Mouse (Mus musculus) E14TG2a.4 (cell line): ENCODE results near the gene Spem1.
A peak's percentile ranks its signal among the peaks of the same experiment; 100 is the strongest.

Source experiments
- H3K27me3 ChIP-seq: 2 replicates; pipeline ENCODE4 v1.6.1; 2014; ENCODE audit warnings: low read length, control low read depth; ENCODE audit not compliant: insufficient read depth
- H3K36me3 ChIP-seq: 2 replicates; pipeline ENCODE4 v1.6.1; 2014; ENCODE audit warnings: low read length, control low read depth; ENCODE audit not compliant: insufficient read depth
- H3K4me1 ChIP-seq: replicated peaks from 2 replicates; pipeline ENCODE4 v1.6.1; 2014; ENCODE audit warnings: low read depth, low read length, control low read depth
- H3K4me3 ChIP-seq: replicated peaks from 2 replicates; pipeline ENCODE4 v1.5.1; 2014; ENCODE audit warnings: mild to moderate bottlenecking, low read length
- H3K9me3 ChIP-seq: 2 replicates; pipeline ENCODE4 v1.6.1; 2014; ENCODE audit warnings: low read length, control low read depth
- CTCF ChIP-seq: conservative IDR thresholded peaks from 2 replicates; pipeline ENCODE4 v1.5.1; 2014; ENCODE audit warnings: low read length
- NANOG ChIP-seq: IDR thresholded peaks from 2 replicates; pipeline ENCODE4 v1.6.1; 2014; ENCODE audit warnings: borderline replicate concordance, low read length, mixed read lengths
- POU5F1 ChIP-seq: IDR thresholded peaks from 2 replicates; pipeline ENCODE4 v1.6.1; 2014; ENCODE audit warnings: low read length, borderline replicate concordance

Spem1 gene

GRCm38 (mm10) chr11:69837952-69838713, 16.2 kb upstream of the Spem1 start, which contains the start of gene Tmem256:
TSS of gene Tmem256 (plus strand) at chr11:69838514.
- H3K4me1 ChIP-seq, result peaks cover 45% of the 10 kb centered on the region
- peaks cover 12% of the 10 kb centered on the region for H3K36me3 ChIP-seq
- no peak for TF ChIP-seq NANOG
- TF ChIP-seq POU5F1, result no peak
- no peak for TF ChIP-seq CTCF
- H3K9me3 ChIP-seq, result no peaks in the 10 kb centered on the region
- peaks cover 39% of the 10 kb centered on the region for H3K27me3 ChIP-seq
- peak within 1 kb of the TSS; percentile 85 for H3K4me3 ChIP-seq

GRCm38 (mm10) chr11:69837604-69837951, 15.6 kb upstream of the Spem1 start, which contains the start of gene Nlgn2:
TSS of gene Nlgn2 (minus strand) at chr11:69837784.
- Histone ChIP-seq H3K9me3 (no peaks in the 10 kb centered on the region), H3K4me3 (peak within 1 kb of the TSS; percentile 85), H3K27me3 (peaks cover 45% of the 10 kb centered on the region), H3K36me3 (peaks cover 15% of the 10 kb centered on the region), H3K4me1 (peaks cover 45% of the 10 kb centered on the region)
- TF ChIP-seq CTCF, result no peak
- TF ChIP-seq POU5F1, result no peak
- TF ChIP-seq NANOG, result no peak

GRCm38 (mm10) chr11:69836703-69837576, 15.0 kb upstream of the Spem1 start:
- Histone ChIP-seq H3K4me3 (peak overlapping the region; percentile 85), H3K36me3 (peaks cover 21% of the 10 kb centered on the region), H3K27me3 (peaks cover 51% of the 10 kb centered on the region), H3K9me3 (no peaks in the 10 kb centered on the region), H3K4me1 (peaks cover 45% of the 10 kb centered on the region)
- TF ChIP-seq CTCF (no peak), POU5F1 (no peak), NANOG (no peak)

- Histone ChIP-seq H3K27me3 (peaks cover 58% of the 10 kb centered on the region), H3K4me3 (0 out of 2 replicates have a peak overlapping the region, but pooled peaks have one; percentile 29), H3K9me3 (no peaks in the 10 kb centered on the region), H3K4me1 (peaks cover 51% of the 10 kb centered on the region), H3K36me3 (peaks cover 21% of the 10 kb centered on the region)
- TF ChIP-seq POU5F1 (no peak), CTCF (no peak), NANOG (no peak)
Measured at GRCm38 (mm10) chr11:69835966-69836335, 14.0 kb upstream of the Spem1 start.

GRCm38 (mm10) chr11:69835326-69835965, 13.5 kb upstream of the Spem1 start:
- 0 out of 2 replicates have a peak overlapping the region, but pooled peaks have one; percentile 29 for H3K4me3 ChIP-seq
- H3K9me3 ChIP-seq, result no peaks in the 10 kb centered on the region
- H3K27me3 ChIP-seq, result peaks cover 58% of the 10 kb centered on the region
- H3K36me3 ChIP-seq, result peaks cover 19% of the 10 kb centered on the region
- TF ChIP-seq CTCF, result no peak
- no peak for TF ChIP-seq POU5F1
- no peak for TF ChIP-seq NANOG
- H3K4me1 ChIP-seq, result peaks cover 56% of the 10 kb centered on the region

GRCm38 (mm10) chr11:69834001-69834549, 12.1 kb upstream of the Spem1 start:
- Histone ChIP-seq H3K27me3 (peaks cover 58% of the 10 kb centered on the region), H3K4me1 (peaks cover 61% of the 10 kb centered on the region), H3K9me3 (no peaks in the 10 kb centered on the region), H3K36me3 (peaks cover 8% of the 10 kb centered on the region), H3K4me3 (peak overlapping the region; percentile 81)
- no peak for TF ChIP-seq CTCF
- TF ChIP-seq NANOG, result no peak
- no peak for TF ChIP-seq POU5F1

- H3K9me3 ChIP-seq, result no peaks in the 10 kb centered on the region
- peak overlapping the region; percentile 81 for H3K4me3 ChIP-seq
- H3K36me3 ChIP-seq, result peaks cover 8% of the 10 kb centered on the region
- peaks cover 58% of the 10 kb centered on the region for H3K27me3 ChIP-seq
- TF ChIP-seq POU5F1, result no peak
- no peak for TF ChIP-seq NANOG
- no peak for TF ChIP-seq CTCF
- peaks cover 62% of the 10 kb centered on the region for H3K4me1 ChIP-seq
Measured at GRCm38 (mm10) chr11:69833554-69833953, 11.6 kb upstream of the Spem1 start.

- Histone ChIP-seq H3K4me3 (no peak overlapping the region), H3K4me1 (peaks cover 62% of the 10 kb centered on the region), H3K36me3 (peaks cover 38% of the 10 kb centered on the region), H3K9me3 (peaks cover 11% of the 10 kb centered on the region; the same call in 1 of the 2 replicates), H3K27me3 (peaks cover 36% of the 10 kb centered on the region)
- TF ChIP-seq CTCF, result no peak
- TF ChIP-seq NANOG, result no peak
- TF ChIP-seq POU5F1, result no peak
Measured at GRCm38 (mm10) chr11:69828832-69829231, 6.9 kb upstream of the Spem1 start.
